Mouse (Mus musculus) bone marrow macrophage, adult 2 months (primary cell): ENCODE data around the gene Olfr71.

Experiments used
- CTCF ChIP-seq: IDR thresholded peaks from 2 replicates; pipeline ENCODE4 v1.5.1; 2012; ENCODE audit warnings: low read depth, mild to moderate bottlenecking, low read length, moderate library complexity
- POLR2A ChIP-seq: IDR thresholded peaks from 2 replicates; pipeline ENCODE4 v1.6.1; 2012; ENCODE audit warnings: mild to moderate bottlenecking, low read depth, low read length, borderline replicate concordance

DNA sequence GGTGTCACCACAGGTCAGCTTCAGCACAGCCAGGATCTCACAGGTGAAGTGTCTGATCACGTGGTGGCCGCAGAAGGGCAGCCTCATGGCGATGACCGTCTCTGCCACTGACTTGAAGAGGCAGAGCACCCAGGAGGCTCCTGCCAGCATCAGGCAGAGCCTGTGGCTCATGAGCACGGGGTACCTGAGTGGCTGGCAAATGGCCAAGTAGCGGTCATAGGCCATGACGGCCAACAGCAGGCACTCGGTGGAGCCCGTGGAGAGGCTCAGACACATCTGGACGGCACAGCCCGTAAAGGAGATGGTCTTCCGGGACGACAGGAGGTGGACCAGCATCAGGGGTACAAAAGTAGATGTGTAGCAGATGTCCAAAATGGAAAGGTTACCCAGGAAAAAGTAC lies 4.1 kb downstream of the Olfr71 start:
- TF ChIP-seq CTCF (no peak), POLR2A (no peak)
